16 mouse cellular contexts compared by ENCODE assay signal in the genomic region with DNA sequence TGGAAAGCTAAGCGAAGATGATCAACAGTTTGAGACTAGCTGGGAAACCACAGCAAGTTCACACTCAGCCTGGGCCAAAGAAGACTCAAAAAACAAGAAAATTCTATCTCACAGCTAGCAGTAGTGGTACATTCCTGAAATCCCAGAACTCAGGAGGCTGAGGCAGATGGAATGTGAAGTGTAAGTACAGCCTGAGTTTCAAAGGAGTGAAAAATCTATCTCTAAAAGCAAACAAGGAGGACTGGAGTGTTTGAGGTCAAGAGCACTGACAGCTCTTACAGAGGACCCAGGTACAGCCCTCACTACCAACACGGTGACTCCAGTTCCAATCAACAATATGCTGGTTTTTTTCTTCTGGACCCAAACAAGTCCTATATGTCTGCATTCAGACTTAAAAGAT. TPM values are rescaled to one million over a fixed set of nuclear protein-coding genes. Genes with fewer than 3 reads are reported as not detected.
A peak's percentile ranks its signal among the peaks of the same experiment; 100 is the strongest.
DNase-seq lines count a peak whose midpoint lies in the region; ATAC-seq and TF ChIP-seq lines count a peak whose summit lies in the region.
"Had no signal": no experiment of that assay in that cellular context is flagged by ENCODE, and none has a peak within 500 bp of the region (broad histone marks: within the 10 kb centered on the region; RNA-seq: fewer than 3 reads in every experiment).

No protein-coding gene starts in this region.

- no peak for TF ChIP-seq POLR2A in bone marrow macrophage, adult 2 months (IDR thresholded peaks at IDR 0.05; ENCODE audit: borderline replicate concordance, low read depth, low read length)

- H3K4me3 ChIP-seq in heart, embryonic 10.5 days = peak overlapping the region; percentile 87; the same call in 1 of the 2 replicates
- H3K4me3 ChIP-seq in limb, embryonic 13.5 days = no peak overlapping the region
- no peak overlapping the region for H3K4me3 ChIP-seq in limb, embryonic 10.5 days
- peak overlapping the region; percentile 11; the same call in 1 of the 2 replicates for H3K4me3 ChIP-seq in bone marrow macrophage, adult 2 months (ENCODE audit: insufficient read depth, low read length)
- no peak overlapping the region for H3K4me3 ChIP-seq in liver, embryonic 16.5 days (ENCODE audit: low read depth, low read length)
- H3K4me3 ChIP-seq: embryonic facial prominence, embryonic 13.5 days; midbrain, embryonic 15.5 days had no signal

- H3K36me3 ChIP-seq in heart, embryonic 10.5 days = peaks cover 8% of the 10 kb centered on the region
- H3K36me3 ChIP-seq in limb, embryonic 13.5 days = peaks cover 3% of the 10 kb centered on the region; the same call in 1 of the 2 replicates
- peaks cover 19% of the 10 kb centered on the region for H3K36me3 ChIP-seq in limb, embryonic 10.5 days
- H3K36me3 ChIP-seq in liver, embryonic 16.5 days (ENCODE audit: control insufficient read depth, insufficient read depth) = no peaks in the 10 kb centered on the region; the same call in 1 of the 2 replicates
- H3K36me3 ChIP-seq: midbrain, embryonic 15.5 days had no signal

- no peak for TF ChIP-seq CTCF in bone marrow macrophage, adult 2 months (IDR thresholded peaks at IDR 0.05; ENCODE audit: low read depth, low read length)

- H3K9me3 ChIP-seq in heart, embryonic 10.5 days = no peaks in the 10 kb centered on the region
- no peaks in the 10 kb centered on the region for H3K9me3 ChIP-seq in limb, embryonic 13.5 days
- H3K9me3 ChIP-seq in limb, embryonic 10.5 days (replicated peaks) = no peaks in the 10 kb centered on the region
- no peaks in the 10 kb centered on the region for H3K9me3 ChIP-seq in liver, embryonic 16.5 days (replicated peaks; ENCODE audit: control insufficient read depth, low read length)
- H3K9me3 ChIP-seq: embryonic facial prominence, embryonic 13.5 days; midbrain, embryonic 15.5 days had no signal

- H3K27me3 ChIP-seq in heart, embryonic 10.5 days (ENCODE audit: insufficient read depth, poor library complexity, severe bottlenecking) = no peaks in the 10 kb centered on the region
- no peaks in the 10 kb centered on the region for H3K27me3 ChIP-seq in limb, embryonic 13.5 days
- H3K27me3 ChIP-seq in limb, embryonic 10.5 days (ENCODE audit: low read depth, poor library complexity, severe bottlenecking) = no peaks in the 10 kb centered on the region
- H3K27me3 ChIP-seq in liver, embryonic 16.5 days (ENCODE audit: control insufficient read depth, insufficient read depth, low read depth, low read length) = no peaks in the 10 kb centered on the region
- H3K27me3 ChIP-seq: embryonic facial prominence, embryonic 13.5 days; midbrain, embryonic 15.5 days had no signal

- peak overlapping the region; percentile 32 for H3K4me2 ChIP-seq in limb, embryonic 13.5 days (replicated peaks)
- no peak overlapping the region for H3K4me2 ChIP-seq in liver, embryonic 16.5 days (ENCODE audit: low read depth, low read length)
- H3K4me2 ChIP-seq: midbrain, embryonic 15.5 days had no signal

- H3K27ac ChIP-seq in heart, embryonic 10.5 days = no peak overlapping the region
- H3K27ac ChIP-seq in limb, embryonic 13.5 days = no peak overlapping the region
- H3K27ac ChIP-seq in limb, embryonic 10.5 days = no peak overlapping the region
- no peak overlapping the region for H3K27ac ChIP-seq in bone marrow macrophage, adult 2 months (ENCODE audit: insufficient read depth, low read depth, low read length)
- H3K27ac ChIP-seq in liver, embryonic 16.5 days (ENCODE audit: low read length) = 0 out of 2 replicates have a peak overlapping the region, but pooled peaks have one; percentile 4
- H3K27ac ChIP-seq: embryonic facial prominence, embryonic 13.5 days; midbrain, embryonic 15.5 days had no signal

- no peak for ATAC-seq in limb, embryonic 13.5 days (ENCODE audit: low FRiP score, low read depth)
- no peak for ATAC-seq in liver, embryonic 16.5 days (ENCODE audit: low read depth)
- no peak for ATAC-seq in cerebellum, adult (ENCODE audit: insufficient number of reproducible peaks, low FRiP score, low TSS enrichment)
- ATAC-seq: forebrain, postnatal 0 days; inflammation-experienced regulatory T-cells, adult 6 months; midbrain, embryonic 15.5 days had no signal

- intact Hi-C loops in left cerebral cortex, postnatal 10 days (cut with DNase I) = no loop called here

- H3K4me1 ChIP-seq in heart, embryonic 10.5 days = peaks cover 16% of the 10 kb centered on the region; the same call in 1 of the 2 replicates
- H3K4me1 ChIP-seq in limb, embryonic 13.5 days = peaks cover 18% of the 10 kb centered on the region
- peaks cover 12% of the 10 kb centered on the region for H3K4me1 ChIP-seq in limb, embryonic 10.5 days
- H3K4me1 ChIP-seq in bone marrow macrophage, adult 2 months (ENCODE audit: control insufficient read depth, insufficient read depth, low read length) = peaks cover 16% of the 10 kb centered on the region
- peaks cover 4% of the 10 kb centered on the region; the same call in 1 of the 2 replicates for H3K4me1 ChIP-seq in liver, embryonic 16.5 days (ENCODE audit: control insufficient read depth, low read depth, low read length)

- DNase-seq in heart, embryonic 10.5 days (ENCODE audit: low spot score) = no peak
- no peak for DNase-seq in heart, adult 18-20 months
- no peak for DNase-seq in limb, embryonic 10.5 days (ENCODE audit: low spot score)
- DNase-seq in left cerebral cortex, postnatal 10 days (ENCODE audit: extremely low spot score in 1 of 2, low spot score in 2 of 2) = no peak
- DNase-seq: adrenal gland, postnatal 10 days; cerebellum, adult 8-10 months; forebrain, postnatal 0 days; gastrocnemius, postnatal 36 days; right cerebral cortex, postnatal 25 days had no signal

- 55% methylated on average over 2 of the region's 2 CpGs for WGBS in heart, embryonic 10.5 days
- 80% methylated on average over 2 of the region's 2 CpGs for WGBS in limb, embryonic 13.5 days
- WGBS in limb, embryonic 10.5 days = 98% methylated on average over 2 of the region's 2 CpGs
- 68% methylated on average over 2 of the region's 2 CpGs for WGBS in liver, embryonic 16.5 days (ENCODE audit: insufficient replicate concordance)

- no peak overlapping the region for H3K9ac ChIP-seq in limb, embryonic 13.5 days
- no peak overlapping the region for H3K9ac ChIP-seq in liver, embryonic 16.5 days (ENCODE audit: low read depth, low read length)
- H3K9ac ChIP-seq: embryonic facial prominence, embryonic 13.5 days; forebrain, postnatal 0 days; midbrain, embryonic 15.5 days had no signal

RNA-seq across cellular contexts. Expression of a gene that starts 2.8 kb away (rescaled TPM):
- 51.2 and 60.2 TPM in 2 replicates for polyA plus RNA-seq in heart, embryonic 10.5 days (2016; fragmentation: Nextera tagmentation; extraction: Ambion mirVana)
- 10 to 100 TPM; 13.5 to 14.8 TPM for total RNA-seq in heart, adult 18-20 months (2021)
- 72.1 and 76.7 TPM in 2 replicates for polyA plus RNA-seq in limb, embryonic 13.5 days (2015; fragmentation: Nextera tagmentation; extraction: Ambion mirVana)
- polyA plus RNA-seq in limb, embryonic 10.5 days (2016; fragmentation: Nextera tagmentation; extraction: Ambion mirVana) = 67.6 and 76.8 TPM in 2 replicates
- polyA plus RNA-seq in bone marrow macrophage, adult 2 months (2012; ENCODE audit: insufficient read depth, insufficient read length, missing spikeins) = 117 and 162 TPM in 2 replicates
- 30.3 and 30.8 TPM in 2 replicates for polyA plus RNA-seq in liver, embryonic 16.5 days (2015; fragmentation: Nextera tagmentation; extraction: Ambion mirVana)
- total RNA-seq in left cerebral cortex, postnatal 10 days (2021) = 10 to 100 TPM; 24.9 to 28.8 TPM

RNA-seq across cellular contexts. Expression of a gene that starts 44.9 kb away (rescaled TPM):
- polyA plus RNA-seq in heart, embryonic 10.5 days (2016; fragmentation: Nextera tagmentation; extraction: Ambion mirVana) = 1.4 and 2.5 TPM in 2 replicates
- 100 to 1,000 TPM; 336 to 366 TPM for total RNA-seq in heart, adult 18-20 months (2021)
- polyA plus RNA-seq in limb, embryonic 13.5 days (2015; fragmentation: Nextera tagmentation; extraction: Ambion mirVana) = 0.15 and 0.22 TPM in 2 replicates
- polyA plus RNA-seq in limb, embryonic 10.5 days (2016; fragmentation: Nextera tagmentation; extraction: Ambion mirVana) = 0.01 and 0.03 TPM in 2 replicates
- polyA plus RNA-seq in bone marrow macrophage, adult 2 months (2012; ENCODE audit: insufficient read depth, insufficient read length, missing spikeins) = 0.04 TPM in 1 of 2 replicates, not detected in the other
- 0.06 and 0.15 TPM in 2 replicates for polyA plus RNA-seq in liver, embryonic 16.5 days (2015; fragmentation: Nextera tagmentation; extraction: Ambion mirVana)
- 1 to 10 TPM; 1.4 to 2.0 TPM for total RNA-seq in left cerebral cortex, postnatal 10 days (2021)

Comparison
In these comparisons a context has a peak if more than half of its experiments do, and no peak if none do; other contexts are left out.
1. H3K4me3 ChIP-seq: peak in heart, embryonic 10.5 days (single experiment) and bone marrow macrophage, adult 2 months (single experiment); none in limb, embryonic 13.5 days (single experiment), limb, embryonic 10.5 days (single experiment) and liver, embryonic 16.5 days (single experiment).